Mouse (Mus musculus) WW6 (cell line): ENCODE results near the gene Gnao1.

Source experiments
- DNase-seq: peaks from one replicate; pipeline ENCODE4 v3.0.0-alpha.2; 2013; ENCODE audit warnings: low read depth, low spot score

Gene Gnao1

DNA sequence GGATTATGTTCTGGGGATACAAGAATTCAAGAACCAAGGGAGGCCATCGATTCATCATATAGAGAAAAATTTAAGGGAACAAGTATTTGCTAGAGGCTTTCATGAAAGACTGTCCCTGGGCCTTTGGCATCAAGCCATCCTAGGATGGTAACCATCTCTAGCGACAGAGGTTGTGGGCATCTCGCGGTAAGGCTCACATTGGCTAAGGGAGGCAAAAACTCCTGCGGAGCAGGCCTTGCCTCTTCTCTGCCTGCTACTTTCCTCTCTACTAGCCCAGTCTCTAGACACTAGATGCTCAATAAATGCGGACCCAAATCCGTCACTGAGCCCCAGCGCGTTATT lies at the start of gene Gnao1:
Gene Gnao1 (plus strand): TSS at position 281 of the 342 bp plus-strand sequence.
- DNase-seq: no peak

DNA sequence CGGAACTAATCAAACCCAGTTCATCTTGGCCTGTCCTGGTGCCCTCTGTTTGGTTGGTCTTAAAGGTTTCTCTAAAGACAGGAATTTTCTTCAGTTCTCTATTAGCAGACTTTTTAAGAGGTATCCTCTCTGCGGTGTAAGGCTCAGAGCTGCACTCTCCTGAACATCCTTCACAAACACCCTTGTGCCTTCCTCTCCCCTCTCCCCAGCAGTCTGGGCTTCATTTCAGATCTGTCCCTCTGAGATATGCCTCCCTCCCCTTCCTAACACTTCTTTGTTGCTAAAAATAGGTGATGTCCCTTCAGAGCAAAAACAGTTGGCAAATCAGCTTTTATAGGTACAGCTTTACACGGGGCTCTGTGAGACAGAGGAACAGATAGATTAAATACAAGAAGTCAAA lies 32.2 kb upstream of the Gnao1 start:
- no peak for DNase-seq

DNA sequence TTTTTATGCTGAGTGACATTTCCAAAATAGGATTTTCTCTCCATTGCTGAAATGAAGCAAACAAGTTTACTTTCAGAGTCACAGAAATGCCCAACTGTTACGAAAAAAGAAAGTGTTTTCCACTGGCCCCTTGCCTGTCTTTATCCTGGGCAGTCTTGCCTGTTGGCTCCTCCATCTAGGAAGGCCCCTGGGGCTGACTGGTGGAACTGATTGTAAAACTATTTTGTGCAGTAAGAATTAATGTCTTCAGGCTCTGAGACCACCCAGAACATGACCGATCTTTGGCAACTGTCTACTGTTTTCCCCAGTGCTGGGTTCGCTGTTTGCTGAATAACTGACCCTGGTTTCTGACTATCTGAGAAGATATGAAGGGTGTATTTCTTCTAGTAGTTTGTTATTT lies 540 bp upstream of the Gnao1 start:
- DNase-seq: no peak

DNA sequence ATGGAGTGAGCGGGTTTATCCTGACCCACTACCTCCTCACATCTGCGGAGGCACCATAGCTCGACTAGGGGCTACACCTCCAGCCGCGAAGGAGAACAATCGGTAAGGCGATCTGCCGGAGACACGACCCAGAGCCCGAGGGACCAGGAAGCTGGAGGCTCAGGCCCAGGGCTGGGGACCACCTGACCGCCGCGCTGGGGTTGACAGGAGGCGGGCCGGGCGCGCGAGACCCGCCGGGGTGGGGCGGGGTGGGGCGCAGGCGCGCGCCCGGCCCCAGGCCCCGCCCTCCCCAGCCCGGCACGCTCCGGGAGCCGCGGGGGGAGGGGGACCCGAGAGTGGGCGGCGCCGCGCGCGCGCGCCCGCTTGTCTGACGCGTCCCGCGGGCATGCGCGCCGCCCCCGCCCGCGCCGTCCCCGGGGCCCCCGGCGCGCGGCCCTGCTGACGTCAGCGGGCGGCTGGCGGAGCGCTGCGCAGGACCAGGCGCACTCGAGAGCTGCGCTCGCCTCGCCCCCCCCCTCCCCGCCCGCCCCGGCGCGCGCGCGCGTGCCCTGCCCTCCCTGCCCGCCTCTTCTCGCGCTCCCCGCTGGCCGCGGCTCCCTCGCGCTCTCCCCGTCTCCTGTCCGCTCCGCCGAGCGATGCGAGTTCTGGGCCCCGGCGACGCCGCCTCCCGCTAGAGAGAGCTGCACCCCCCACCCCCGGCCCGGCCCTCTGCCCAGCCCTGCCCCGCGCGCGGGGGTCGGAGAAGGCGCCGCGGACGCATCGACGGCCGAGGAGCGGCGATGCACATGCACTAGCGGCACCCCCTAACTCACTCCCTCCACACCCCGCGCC lies 477 bp downstream of the Gnao1 start:
- peak; percentile 34 for DNase-seq

DNA sequence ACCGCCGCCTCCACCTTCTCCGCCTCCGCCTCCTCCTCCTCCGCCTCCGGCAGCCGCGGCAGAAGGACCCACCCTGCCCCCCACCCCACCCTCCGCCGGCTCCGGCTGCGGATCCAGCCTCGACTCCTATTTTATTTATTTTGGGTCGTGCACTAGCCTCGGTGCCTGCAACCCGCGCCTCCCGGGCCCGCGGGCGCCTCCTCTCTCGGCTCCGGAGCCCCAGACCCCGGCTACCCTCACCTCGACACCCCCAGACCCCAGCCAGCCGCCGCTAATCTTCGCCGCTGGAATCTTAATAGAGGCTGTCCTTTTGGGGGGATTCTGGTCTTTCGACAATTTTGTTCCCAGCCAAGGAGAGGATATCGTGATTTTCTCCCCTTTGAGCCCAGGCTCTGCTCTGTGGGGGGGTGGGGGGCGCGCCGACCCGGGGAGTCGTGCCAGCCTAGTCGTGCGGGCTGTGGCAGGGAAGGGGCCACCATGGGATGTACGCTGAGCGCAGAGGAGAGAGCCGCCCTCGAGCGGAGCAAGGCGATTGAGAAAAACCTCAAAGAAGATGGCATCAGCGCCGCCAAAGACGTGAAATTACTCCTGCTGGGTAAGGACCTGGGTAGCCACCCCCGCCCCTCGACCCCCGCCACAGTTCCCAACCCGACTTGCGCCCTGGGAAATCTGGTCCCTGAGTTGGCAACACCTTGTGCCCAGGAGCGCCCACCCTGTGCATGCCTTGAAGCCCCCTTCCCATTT lies 1.3 kb downstream of the Gnao1 start:
- DNase-seq: no peak

DNA sequence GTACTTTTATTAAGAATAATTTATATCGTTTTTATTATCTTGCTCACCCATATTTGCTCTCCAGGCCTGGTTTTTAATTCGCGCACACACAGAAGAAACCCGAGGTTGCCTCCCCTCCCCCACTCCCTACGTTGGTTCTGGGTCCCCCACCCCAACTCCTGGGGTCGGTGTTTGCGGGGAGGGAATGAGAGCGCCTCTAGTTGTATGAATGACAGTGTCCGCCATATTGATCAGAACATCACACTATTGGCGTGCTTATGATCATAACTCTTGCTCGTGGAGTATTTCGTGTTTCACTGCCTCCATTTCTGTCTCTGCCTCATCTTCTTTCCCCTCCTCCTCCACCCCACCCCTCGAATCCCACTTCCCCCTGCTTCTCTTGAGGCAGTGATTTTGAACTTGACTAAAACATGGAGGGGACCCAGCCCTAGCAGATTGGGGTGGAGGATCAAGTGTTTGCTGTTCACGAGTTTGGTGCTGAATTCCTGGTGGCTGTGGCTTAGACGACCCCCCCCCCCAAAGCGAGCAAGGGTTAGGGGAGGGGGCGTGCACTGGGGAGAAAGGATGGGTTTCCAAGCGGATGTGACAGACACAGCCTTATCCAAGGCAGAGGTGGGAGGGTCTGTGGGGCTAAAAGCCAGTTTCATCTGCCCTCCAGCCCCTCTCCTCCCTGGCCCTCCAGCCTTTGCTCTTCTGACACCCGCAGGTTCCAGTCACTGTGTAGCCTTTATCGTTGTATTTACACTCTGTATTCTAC lies 2.1 kb downstream of the Gnao1 start:
- DNase-seq: no peak

DNA sequence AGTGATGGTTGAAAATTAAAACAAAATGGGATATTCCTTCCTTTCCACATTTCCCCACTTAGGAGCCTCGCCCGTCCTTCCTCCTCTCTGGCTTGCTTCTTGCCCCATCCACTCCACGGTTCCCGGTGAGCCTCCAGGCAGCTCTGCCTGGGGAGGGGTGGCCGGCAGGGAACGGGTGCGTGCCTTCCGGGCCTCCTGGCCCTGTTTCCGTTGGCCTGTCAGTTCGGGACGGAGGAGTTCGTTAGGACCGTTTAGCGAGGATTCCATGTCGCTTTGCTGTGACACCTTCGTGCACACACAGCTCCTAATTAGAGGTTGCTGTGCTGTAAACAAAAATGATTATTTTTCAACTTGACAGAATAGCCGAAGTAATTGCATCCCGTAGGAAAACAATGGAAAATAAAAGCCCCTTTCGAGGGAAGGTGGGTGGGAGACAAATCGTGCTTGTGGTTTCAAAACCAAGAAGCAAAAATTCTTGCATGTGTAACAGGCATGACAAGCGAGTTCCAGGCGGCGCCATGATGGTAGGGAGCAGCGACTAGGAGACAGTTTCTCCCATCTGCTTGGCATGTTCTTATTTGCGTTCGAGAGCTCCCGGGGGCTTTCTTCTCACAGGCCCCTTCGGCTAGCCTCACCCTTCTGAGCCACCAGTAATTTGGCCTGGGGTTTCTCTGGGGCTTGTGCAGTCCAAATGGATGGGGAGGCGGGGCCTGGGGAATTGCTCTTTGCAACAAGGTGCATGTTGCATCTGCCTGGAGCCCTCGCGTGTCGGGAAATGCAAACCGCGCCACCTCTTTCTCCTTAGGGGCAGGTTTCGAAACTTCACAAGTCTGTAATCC lies 3.0 kb downstream of the Gnao1 start:
- no peak for DNase-seq

DNA sequence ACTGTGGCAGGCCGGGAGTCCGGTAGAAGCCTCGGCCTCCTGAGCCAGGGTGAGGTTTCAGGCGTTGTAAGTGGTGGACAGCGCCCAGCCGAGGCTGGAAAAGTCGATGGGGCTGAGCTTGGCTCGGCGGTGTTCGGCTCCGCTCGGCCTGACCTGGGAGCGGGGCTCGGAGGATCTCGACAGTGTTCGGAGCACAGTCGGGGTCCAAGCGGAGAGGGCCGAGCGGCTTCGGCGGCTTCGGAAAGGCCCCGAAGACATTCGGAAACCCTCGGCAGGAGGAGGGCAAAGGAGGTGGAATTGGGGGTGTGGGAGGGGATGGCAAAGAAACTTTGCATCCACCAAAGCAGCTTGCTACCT lies 3.6 kb downstream of the Gnao1 start:
- DNase-seq: peak; percentile 50

DNA sequence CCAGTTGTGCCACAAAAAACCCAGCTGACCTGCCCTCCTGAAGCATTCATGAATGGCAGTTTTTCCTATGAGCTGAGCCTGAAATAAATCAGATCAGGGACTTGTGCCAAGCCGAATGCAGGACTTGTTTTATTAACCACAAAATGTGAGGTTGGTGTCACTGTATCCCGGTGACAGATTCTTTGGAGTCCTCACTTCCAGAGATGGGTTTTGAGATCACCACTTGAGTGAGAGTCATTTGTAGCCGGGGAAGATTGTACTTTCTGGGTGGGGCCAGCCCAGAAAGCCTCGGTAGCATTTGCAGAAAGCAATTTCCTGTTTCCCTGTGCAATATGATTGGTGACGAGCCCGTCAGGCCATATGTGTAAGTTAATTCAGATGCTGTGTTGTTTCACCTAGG lies 4.5 kb downstream of the Gnao1 start:
- no peak for DNase-seq

DNA sequence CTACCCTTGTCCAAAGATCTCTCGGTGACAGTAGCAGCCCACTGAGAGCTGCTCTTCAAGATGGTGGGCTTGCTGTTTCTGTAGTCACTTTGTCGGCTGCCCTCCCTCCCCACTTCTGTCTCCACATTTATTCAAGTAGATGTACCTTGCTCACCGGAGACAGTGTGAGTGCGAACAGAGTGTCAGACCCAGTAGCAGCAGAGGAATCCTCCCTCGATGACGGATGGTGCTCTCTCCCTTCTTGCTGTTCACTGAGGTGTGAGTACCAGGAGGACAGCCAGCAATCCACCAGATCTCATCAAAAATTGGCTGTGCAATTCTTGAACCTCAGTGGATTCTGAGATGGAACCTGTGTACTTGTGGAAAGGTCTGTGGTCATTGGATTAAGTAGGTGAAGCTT lies 6.5 kb downstream of the Gnao1 start:
- DNase-seq: no peak

DNA sequence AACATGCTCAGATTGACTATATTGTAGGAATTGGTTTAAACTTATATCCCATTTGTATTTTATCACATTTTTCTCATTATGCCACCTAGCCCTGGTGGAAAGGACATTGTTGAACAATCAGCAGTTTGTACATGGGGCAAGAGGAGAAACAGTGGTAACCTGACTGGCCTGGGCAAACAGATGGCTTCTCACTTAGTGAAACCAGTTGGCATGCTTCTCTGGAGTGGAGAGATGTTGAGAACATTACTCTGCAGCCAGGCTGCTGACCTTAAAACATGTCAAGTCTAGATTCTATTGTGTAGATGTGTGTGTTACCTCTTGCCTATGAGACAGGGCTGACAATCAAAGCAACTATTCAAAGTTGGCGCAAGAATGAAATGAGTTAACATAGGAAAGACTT lies 7.6 kb downstream of the Gnao1 start:
- DNase-seq: no peak

DNA sequence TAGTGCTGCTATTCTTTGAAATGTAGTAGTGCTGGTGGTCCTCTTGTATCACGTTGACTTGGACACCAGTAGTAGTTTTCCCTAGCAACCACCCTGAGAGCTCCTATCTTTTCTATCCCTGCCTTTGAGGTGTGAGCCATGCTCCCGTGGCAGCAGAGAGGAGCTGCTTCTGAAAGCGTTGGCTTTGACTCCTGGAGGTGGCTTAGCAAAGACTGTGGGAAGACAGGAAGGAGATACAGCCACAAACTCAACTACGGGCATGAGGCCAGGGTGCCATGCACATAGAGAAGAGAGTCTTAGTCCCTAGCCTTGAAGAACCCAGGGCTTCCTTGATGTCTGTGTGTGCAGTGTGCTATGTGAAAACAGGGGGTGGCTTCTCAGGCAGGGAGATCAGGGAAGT lies 10.2 kb downstream of the Gnao1 start:
- DNase-seq: no peak

DNA sequence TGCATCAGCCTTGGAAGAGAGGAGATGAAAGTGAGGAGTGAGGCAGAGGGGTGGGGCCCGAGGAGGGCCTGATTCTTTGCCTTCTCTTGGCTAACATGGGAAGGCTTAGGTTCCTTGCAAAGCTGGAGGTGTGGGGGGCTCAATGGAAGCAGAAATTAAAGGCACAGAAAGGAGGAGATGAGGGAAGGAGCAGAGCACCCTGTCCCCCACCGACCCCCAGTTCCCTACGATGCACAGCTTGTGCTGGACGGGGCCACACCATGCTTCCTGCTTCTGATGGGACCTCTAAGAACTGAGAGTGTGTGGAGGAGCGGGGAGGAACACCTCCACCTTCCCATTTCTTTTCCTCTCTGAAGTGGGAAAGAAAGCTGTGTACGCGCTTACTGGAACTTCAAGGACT lies 11.6 kb downstream of the Gnao1 start:
- no peak for DNase-seq

DNA sequence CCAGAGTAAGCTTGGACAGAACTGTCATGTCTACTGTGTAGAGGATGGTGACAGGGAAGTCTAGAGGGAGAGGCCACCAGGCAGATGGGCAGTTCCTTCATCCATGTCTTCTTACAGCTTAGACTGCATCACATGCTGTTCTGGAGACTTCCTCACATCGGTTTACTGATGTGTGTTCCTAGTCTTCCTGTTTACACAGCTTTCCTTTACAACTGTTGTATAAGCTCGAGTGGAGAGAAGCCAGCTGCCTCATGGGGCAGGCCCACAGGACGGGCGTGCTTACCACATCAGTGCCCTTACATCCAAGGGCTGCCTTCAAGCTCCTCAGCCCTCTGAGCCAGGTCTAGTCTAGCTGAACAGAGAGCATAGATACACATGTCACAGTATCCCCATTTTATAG lies 15.6 kb downstream of the Gnao1 start:
- DNase-seq: no peak

DNA sequence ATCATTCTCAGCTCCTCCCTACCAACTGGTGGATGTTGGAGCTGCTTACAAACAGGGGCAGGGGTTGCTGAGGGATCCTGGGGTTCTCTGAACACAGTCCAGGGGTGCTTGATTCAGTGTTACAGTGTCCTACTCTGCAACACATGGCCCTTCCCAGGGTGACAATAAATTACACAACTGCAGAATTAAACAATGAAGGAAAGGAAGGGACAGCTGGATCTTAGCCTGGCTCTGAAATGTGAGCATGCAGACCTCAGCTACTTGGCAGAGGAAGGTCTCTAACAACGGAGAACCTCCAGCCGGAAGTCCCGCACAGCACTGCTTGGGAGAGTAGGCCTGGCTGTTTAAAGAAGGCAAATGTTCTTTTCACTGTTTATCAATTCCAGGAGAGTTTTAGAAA lies 20.9 kb downstream of the Gnao1 start:
- DNase-seq: no peak

DNA sequence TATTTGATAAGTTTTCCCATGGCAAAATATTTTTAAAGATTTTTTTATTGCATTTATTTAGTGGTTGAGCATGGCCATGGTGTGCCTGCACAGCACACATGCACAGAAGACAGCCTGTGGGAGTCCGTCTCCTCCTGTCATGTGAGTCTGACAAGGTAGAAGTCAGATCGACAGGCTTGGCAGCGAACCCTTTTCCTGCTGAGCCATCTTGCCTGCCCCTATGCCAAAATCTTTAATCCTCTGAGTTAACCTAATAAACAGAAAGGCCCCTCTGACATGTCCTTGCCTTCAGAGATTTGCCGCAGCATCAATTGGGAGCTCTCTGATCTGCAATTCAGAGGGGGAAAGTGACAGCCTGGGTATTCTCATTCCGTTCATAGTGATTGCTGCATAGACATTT lies 26.0 kb downstream of the Gnao1 start:
- DNase-seq: no peak

DNA sequence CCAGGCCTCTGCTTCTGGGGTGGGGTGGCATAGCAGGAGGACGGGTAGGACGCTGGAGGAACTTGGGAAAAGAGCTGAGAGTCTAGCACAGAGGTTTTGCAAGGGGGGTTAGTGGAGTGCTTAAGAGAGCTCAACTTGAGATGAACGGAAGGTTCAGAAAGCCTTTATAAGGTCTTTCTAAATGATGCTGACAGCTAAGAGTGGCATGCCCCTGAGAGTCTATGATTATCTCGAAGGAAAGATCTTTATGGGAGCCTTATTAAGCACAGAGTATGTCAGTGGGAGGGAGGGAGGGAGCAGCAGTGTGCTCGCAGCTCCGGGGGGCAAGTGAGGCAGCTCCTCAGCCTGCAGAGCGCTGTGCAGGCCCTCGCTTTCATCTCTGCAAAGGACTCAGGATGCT lies 29.3 kb downstream of the Gnao1 start:
- DNase-seq: no peak

DNA sequence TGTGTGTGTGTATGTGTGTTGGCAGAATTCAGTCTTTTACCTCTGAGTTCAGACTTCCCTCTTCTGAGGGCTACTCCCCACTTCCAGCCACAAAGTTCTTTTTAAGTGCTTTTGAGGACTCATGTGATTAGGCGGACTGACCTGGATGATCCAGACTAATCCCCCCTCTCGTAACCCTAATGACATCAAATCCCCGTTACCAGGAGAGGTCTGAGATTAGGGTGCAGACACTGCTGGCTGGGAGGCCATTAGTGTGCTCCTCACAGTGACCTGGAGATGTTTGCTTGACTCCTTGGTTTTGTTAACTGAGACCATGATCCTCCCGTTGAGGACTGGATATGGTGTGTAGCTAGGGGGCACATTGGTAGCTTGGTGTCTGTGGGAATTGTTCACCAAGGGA lies 30.7 kb downstream of the Gnao1 start:
- no peak for DNase-seq

DNA sequence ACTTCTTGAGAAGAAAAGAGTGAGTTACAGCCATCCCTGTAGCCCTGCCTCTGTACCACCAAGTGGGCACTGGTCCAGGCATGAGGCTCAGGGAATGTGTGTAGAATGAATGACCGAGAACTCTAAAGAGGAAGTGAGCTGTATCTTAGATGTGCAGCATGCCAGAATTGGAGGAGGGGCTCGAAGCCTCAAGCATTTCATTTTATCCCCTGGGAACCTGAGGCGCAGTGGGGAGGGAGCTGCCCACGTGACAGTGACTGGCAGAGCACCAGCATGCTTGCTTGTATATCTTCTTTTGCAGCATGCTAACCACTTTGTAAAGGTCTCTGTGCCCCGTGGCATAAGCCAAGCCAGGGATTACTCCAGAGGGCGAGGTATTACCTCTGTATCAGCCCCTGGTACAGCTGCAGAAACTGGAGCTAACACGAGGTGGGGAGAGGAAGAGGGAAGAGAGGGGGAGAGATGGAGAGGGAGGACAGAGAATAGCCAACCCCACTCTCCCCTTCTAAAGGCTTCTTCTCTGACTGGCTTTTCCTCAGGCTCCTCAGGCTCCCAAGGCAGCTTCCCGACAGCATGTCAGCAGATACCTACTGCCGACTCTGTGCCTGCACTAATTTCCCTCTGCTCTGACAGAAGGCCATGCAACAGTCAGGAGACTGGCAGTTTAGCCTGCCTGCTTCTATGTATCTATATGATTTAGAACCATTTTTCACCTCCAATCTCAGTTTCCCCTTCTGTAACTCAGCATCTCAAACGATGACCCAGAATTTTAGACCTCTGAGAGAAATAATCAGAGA lies 31.4 kb downstream of the Gnao1 start:
- no peak for DNase-seq

DNA sequence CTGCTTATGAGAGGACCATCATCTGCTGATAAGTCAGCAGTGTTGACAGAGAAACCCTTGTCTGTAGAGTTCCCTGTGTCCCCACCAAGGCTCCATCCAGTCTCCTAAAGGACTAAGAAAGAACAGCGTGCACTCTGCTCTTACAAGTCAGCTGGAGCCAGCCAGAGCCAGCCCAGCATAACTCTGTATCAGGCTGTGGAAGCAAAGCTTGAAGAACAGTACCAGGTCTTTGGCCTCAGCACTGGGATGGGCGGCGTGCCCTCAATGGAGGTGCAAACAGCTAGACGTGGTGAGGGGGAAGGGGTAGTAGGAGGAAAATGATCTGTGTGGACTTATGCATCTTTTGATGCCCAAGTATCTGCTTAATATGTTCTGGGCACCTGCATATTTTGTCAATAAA lies 32.8 kb downstream of the Gnao1 start:
- no peak for DNase-seq
